Mouse (Mus musculus) small intestine, adult 2 months (tissue): Measurements from ENCODE around the gene Adipor2.

Experiments
- CTCF ChIP-seq: fragments of 200-500 bp; IDR thresholded peaks from 2 replicates; pipeline ENCODE4 v1.5.1; 2012; ENCODE audit warnings: low read depth, mild to moderate bottlenecking, control low read depth, inconsistent platforms, low read length, moderate library complexity, mixed read lengths; ENCODE audit not compliant: insufficient replicate concordance, insufficient read length; ENCODE audit errors: extremely low read depth
- POLR2A ChIP-seq: fragments of 200-500 bp; IDR thresholded peaks from 2 replicates; pipeline ENCODE4 v1.6.1; 2012; ENCODE audit warnings: low read depth, mild to moderate bottlenecking, control low read depth, inconsistent platforms, low read length, moderate library complexity

DNA sequence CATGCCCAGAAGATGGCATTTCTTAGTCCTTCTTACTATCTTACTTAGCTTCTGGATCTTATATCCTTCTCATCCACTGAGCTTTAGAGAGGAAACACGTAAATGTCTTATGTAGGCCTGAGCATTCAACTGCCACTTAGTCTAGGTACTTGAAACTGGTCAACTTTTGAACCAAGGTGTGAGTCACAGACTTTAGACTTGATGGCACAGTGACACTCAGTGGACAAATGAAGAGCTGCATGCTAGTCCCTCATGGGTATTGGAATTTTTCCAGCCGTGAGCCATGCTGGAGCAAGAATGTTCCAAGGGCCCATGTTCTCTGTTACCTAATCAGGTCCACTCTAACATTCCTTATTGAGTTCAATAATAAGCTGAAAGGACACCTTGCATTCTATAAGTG lies 13.0 kb upstream of the Adipor2 start:
- TF ChIP-seq POLR2A = no peak
- TF ChIP-seq CTCF = no peak
